Mouse (Mus musculus) embryonic facial prominence, embryonic 12.5 days (tissue): ENCODE results near the gene Mnx1. TPM values are rescaled to one million over a fixed set of nuclear protein-coding genes. Genes with fewer than 3 reads are reported as not detected.

ENCODE experiments used
- ATAC-seq: fragments of 200-750 bp; cut with Nextera tagmentation; 2 replicates; pipeline ENCODE4 v1.8.0; 2017; ENCODE audit not compliant: insufficient number of reproducible peaks, insufficient read depth, low FRiP score, low TSS enrichment
- H3K27ac ChIP-seq: fragments of 300-500 bp; sonication (generic); 2 replicates; pipeline ENCODE4 v1.5.1; 2016; ENCODE audit warnings: mild to moderate bottlenecking
- H3K27me3 ChIP-seq: fragments of 300-500 bp; sonication (generic); 2 replicates; pipeline ENCODE4 v1.6.1; 2016; ENCODE audit warnings: mild to moderate bottlenecking, moderate library complexity
- H3K36me3 ChIP-seq: fragments of 300-500 bp; sonication (generic); 2 replicates; pipeline ENCODE4 v1.6.1; 2016; ENCODE audit warnings: mild to moderate bottlenecking
- H3K4me1 ChIP-seq: fragments of 300-500 bp; sonication (generic); 2 replicates; pipeline ENCODE4 v1.6.1; 2016
- H3K4me2 ChIP-seq: fragments of 300-500 bp; sonication (generic); replicated peaks from 2 replicates; pipeline ENCODE4 v1.6.1; 2016; ENCODE audit warnings: mild to moderate bottlenecking, moderate library complexity
- H3K4me3 ChIP-seq: fragments of 300-500 bp; sonication (generic); 2 replicates; pipeline ENCODE4 v1.5.1; 2016; ENCODE audit warnings: mild to moderate bottlenecking
- H3K9ac ChIP-seq: fragments of 300-500 bp; sonication (generic); 2 replicates; pipeline ENCODE4 v1.6.1; 2016; ENCODE audit warnings: mild to moderate bottlenecking, moderate library complexity
- H3K9me3 ChIP-seq: fragments of 300-500 bp; sonication (generic); 2 replicates; pipeline ENCODE4 v1.6.1; 2016; ENCODE audit warnings: mild to moderate bottlenecking, moderate library complexity
- WGBS: fragments of 180-500 bp; shearing (Covaris S2); methylation state at CpG from one replicate; pipeline ENCODE4 v1.1.7; 2016; 5-methylcytosine and 5-hydroxymethylcytosine counted together
- polyA plus RNA-seq: library from polyadenylated mRNA; unstranded; fragments of >200 nt; fragmentation: Nextera tagmentation; extraction: Ambion mirVana; gene quantifications from 2 replicates; pipeline ENCODE4 v1.2.1, GENCODE M21; 2016

Gene Mnx1
- polyA plus RNA-seq, 1 experiment from 2014 or later: not detected

- H3K4me2 ChIP-seq: no peak overlapping the region
- peaks cover 15% of the 10 kb centered on the region; the same call in 1 of the 2 replicates for H3K4me1 ChIP-seq
- no peaks in the 10 kb centered on the region for H3K9me3 ChIP-seq
- H3K27ac ChIP-seq: no peak overlapping the region
- H3K36me3 ChIP-seq: no peaks in the 10 kb centered on the region
- no peak overlapping the region for H3K9ac ChIP-seq
- 3% methylated on average over 5 of the region's 5 CpGs for WGBS
- H3K4me3 ChIP-seq: no peak overlapping the region
- peaks cover 94% of the 10 kb centered on the region for H3K27me3 ChIP-seq
- no peak for ATAC-seq
Observed at GRCm38 (mm10) chr5:29475556-29475955, 2.7 kb downstream of the Mnx1 start.

DNA sequence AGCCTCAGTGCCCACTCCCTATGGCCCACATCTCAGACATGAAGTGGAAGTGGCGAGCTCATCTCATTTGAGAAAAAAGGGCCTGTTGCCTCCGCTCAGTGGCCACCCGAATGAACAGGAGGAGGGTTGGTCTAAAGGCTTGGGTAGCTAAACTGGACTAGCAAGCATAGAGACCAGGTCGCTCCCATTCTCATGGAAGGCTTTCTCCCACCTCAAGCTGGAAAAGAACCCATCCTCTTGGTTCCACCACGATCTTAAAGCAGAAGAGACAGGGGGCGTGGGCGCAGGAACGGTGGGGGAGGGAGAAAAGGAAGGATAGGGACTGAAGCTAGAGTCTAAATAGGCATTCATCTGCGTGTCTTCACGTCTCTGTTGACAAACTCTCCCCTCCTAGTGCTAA lies 3.2 kb downstream of the Mnx1 start:
- no peak for ATAC-seq
- Histone ChIP-seq H3K4me2 (no peak overlapping the region), H3K36me3 (no peaks in the 10 kb centered on the region), H3K4me3 (no peak overlapping the region), H3K27me3 (peaks cover 94% of the 10 kb centered on the region), H3K9me3 (no peaks in the 10 kb centered on the region), H3K9ac (no peak overlapping the region), H3K4me1 (peaks cover 15% of the 10 kb centered on the region; the same call in 1 of the 2 replicates), H3K27ac (no peak overlapping the region)
- under 1% methylated on average over 10 of the region's 10 CpGs for WGBS

DNA sequence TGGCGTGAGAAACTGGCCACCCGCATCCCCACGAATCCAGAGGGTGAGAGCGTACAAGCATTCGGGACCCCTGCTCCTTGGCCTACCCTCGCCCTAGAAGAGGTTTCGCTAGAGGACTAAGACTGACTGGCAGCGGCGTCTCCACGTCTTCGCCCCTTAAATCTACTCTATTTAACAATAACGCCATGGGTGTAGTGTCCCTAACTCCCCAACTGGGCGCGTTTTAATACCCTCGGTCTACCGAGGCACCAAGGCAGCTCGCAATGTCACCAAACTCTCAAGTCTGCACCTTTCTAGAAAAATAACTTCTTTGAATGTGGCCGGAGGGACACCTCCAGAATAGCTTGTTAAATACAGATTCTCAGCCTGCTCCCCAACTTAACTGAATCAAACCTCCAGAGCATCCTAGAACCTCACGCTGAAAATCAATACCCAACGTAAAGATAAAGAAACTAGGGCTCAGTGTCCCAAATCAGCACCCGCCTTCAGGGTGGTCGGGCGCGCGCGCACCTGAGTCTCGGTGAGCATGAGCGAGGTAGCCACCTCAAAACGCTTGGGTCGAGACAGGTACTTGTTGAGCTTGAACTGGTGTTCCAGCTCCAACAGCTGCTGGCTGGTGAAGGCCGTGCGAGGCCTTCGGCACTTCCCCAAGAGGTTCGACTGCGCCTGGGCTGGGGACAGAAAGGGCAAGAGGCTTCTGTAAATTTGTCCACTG lies 3.9 kb downstream of the Mnx1 start:
- Histone ChIP-seq H3K4me1 (peaks cover 15% of the 10 kb centered on the region; the same call in 1 of the 2 replicates), H3K4me3 (0 out of 2 replicates have a peak overlapping the region, but pooled peaks have one; percentile 2), H3K9me3 (no peaks in the 10 kb centered on the region), H3K9ac (no peak overlapping the region), H3K4me2 (no peak overlapping the region), H3K27ac (no peak overlapping the region), H3K36me3 (no peaks in the 10 kb centered on the region), H3K27me3 (peaks cover 94% of the 10 kb centered on the region)
- under 1% methylated on average over 35 of the region's 35 CpGs for WGBS
- no peak for ATAC-seq

- Histone ChIP-seq H3K9me3 (no peaks in the 10 kb centered on the region), H3K4me1 (peaks cover 13% of the 10 kb centered on the region; the same call in 1 of the 2 replicates), H3K36me3 (no peaks in the 10 kb centered on the region), H3K27ac (no peak overlapping the region), H3K4me2 (no peak overlapping the region), H3K27me3 (peaks cover 94% of the 10 kb centered on the region), H3K4me3 (0 out of 2 replicates have a peak overlapping the region, but pooled peaks have one; percentile 2), H3K9ac (no peak overlapping the region)
- 2% methylated on average over 35 of the region's 35 CpGs for WGBS
- no peak for ATAC-seq
Observed at GRCm38 (mm10) chr5:29473551-29474245, 4.6 kb downstream of the Mnx1 start.

GRCm38 (mm10) chr5:29471855-29472665 lies 6.2 kb downstream of the Mnx1 start:
- WGBS: under 1% methylated on average over 22 of the region's 22 CpGs
- Histone ChIP-seq H3K4me3 (no peak overlapping the region), H3K9ac (no peak overlapping the region), H3K9me3 (no peaks in the 10 kb centered on the region), H3K27ac (no peak overlapping the region), H3K36me3 (no peaks in the 10 kb centered on the region), H3K4me2 (no peak overlapping the region), H3K27me3 (peaks cover 92% of the 10 kb centered on the region), H3K4me1 (peaks cover 5% of the 10 kb centered on the region)
- no peak for ATAC-seq

DNA sequence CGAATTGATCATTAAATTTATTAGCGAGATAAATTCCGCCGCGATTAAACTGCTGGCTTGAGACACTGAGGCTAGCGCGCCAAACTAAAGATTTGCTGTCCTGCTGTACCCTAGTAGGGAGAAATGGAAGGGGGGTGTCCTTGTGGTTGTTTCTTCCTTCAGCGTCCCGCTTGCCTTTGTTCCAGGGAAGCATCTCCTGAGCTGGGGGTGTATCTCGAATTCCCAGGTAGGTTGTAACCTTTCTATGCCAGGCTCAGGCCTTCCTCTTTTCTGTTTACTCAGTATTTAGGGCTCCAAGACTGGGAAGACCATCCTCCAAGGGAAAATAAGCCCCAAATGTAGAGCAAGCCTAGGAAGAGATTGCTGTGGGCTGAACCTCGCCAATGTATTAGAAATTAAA lies 6.9 kb downstream of the Mnx1 start:
- Histone ChIP-seq H3K4me2 (no peak overlapping the region), H3K27ac (no peak overlapping the region), H3K27me3 (peaks cover 92% of the 10 kb centered on the region), H3K9me3 (no peaks in the 10 kb centered on the region), H3K36me3 (no peaks in the 10 kb centered on the region), H3K4me1 (peaks cover 5% of the 10 kb centered on the region), H3K4me3 (no peak overlapping the region), H3K9ac (no peak overlapping the region)
- no peak for ATAC-seq
- 0% methylated on average over 11 of the region's 11 CpGs for WGBS

DNA sequence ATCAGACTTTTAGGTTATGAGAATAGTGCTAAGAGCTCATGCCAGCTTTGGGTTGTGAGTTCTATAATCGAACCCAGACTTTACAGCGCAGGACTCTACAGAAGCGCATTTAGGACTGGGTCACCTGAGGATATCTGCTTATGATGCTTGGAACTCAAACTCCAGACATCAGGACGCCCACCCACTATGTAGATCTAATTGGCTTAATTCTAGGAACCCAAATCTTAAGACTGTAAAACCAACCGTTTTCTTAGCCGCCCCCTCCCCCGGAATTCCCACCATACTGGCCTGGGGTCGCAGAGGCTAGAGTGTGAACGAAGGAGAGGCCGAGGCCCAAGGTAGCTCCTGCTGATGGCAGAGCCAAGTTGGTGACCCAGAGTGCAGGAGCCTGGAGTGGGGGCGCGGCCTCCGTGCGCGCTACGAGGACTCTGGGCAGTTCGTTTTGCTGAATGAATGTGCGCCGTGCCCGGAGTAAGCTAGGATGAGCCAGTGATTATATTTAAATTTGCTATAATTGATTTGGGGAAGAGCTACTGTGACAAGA lies 7.3 kb downstream of the Mnx1 start:
- WGBS: 2% methylated on average over 20 of the region's 20 CpGs

GRCm38 (mm10) chr5:29470271-29470670 lies 8.0 kb downstream of the Mnx1 start:
- Histone ChIP-seq H3K4me2 (no peak overlapping the region), H3K36me3 (no peaks in the 10 kb centered on the region), H3K27ac (no peak overlapping the region), H3K4me3 (no peak overlapping the region), H3K9me3 (no peaks in the 10 kb centered on the region), H3K9ac (no peak overlapping the region), H3K27me3 (peaks cover 92% of the 10 kb centered on the region), H3K4me1 (peaks cover 5% of the 10 kb centered on the region)
- no peak for ATAC-seq
- WGBS: 14% methylated on average over 5 of the region's 5 CpGs

More for the DNA sequence above, 7.3 kb downstream of the Mnx1 start:
- no peak for ATAC-seq
- Histone ChIP-seq H3K27ac (no peak overlapping the region), H3K4me2 (no peak overlapping the region), H3K36me3 (no peaks in the 10 kb centered on the region), H3K9ac (no peak overlapping the region), H3K27me3 (peaks cover 92% of the 10 kb centered on the region), H3K4me1 (peaks cover 5% of the 10 kb centered on the region), H3K4me3 (no peak overlapping the region), H3K9me3 (no peaks in the 10 kb centered on the region)

DNA sequence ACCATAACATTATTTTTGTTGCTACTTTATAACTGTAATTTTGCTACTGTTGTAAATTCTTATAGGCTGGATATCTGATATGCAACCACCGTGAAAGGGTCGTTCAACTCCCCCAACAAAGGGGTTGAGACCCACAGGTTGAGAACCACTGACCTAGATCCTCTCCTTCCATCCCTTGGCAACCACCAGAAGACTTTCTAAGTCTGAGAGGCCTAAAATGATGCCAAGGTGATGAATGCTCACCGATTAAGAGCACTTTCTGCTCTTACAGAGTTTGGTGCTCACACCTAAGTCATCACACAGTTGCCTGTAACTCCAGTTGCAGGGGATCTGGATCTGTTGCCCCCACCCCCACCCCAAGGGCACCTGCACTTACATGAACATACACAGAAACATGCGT lies 8.8 kb downstream of the Mnx1 start:
- 2% methylated on average over 4 of the region's 4 CpGs for WGBS
- Histone ChIP-seq H3K4me2 (no peak overlapping the region), H3K9me3 (no peaks in the 10 kb centered on the region), H3K9ac (no peak overlapping the region), H3K27me3 (peaks cover 86% of the 10 kb centered on the region), H3K4me3 (no peak overlapping the region), H3K4me1 (peaks cover 5% of the 10 kb centered on the region), H3K36me3 (no peaks in the 10 kb centered on the region), H3K27ac (no peak overlapping the region)
- ATAC-seq: no peak

DNA sequence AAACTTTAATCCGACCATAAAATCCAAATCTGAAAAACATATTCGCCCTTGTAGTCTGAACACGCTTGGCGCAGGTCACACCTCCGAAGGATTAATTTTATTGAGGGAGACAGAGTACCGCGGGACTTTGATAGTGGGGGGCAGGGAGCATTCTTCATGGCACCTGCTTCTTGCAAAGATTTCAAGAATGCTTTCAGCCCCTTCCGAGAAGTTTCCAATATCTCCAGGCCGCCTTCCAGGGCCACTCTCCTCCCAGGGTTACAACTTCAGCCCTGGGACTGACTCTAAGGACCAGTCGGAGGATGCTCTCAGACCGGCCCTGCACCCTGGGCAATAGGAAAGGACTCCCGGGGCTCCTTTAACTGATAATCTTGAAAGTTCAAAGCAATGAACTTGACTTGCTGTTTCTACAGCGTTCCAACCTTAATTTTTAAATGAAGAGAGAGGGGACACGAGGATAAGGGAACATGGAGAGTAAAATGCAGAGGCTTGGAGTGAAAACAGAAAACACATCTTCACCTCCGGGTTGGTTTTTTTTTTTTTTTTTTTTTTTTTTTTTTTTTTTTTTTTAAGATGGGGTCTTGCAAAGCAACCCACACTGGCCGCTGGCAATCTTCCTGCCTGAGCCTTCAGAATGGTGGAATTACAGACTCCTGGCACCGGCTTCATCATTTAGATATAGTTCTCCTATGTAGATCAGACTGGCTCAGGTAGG lies 9.8 kb downstream of the Mnx1 start:
- H3K4me1 ChIP-seq: peaks cover 5% of the 10 kb centered on the region
- peak overlapping the region; percentile 52 for H3K4me2 ChIP-seq
- no peak overlapping the region for H3K27ac ChIP-seq
- peaks cover 76% of the 10 kb centered on the region for H3K27me3 ChIP-seq
- ATAC-seq: no peak
- H3K4me3 ChIP-seq: peak overlapping the region; percentile 30
- no peak overlapping the region for H3K9ac ChIP-seq
- H3K9me3 ChIP-seq: no peaks in the 10 kb centered on the region
- WGBS: 2% methylated on average over 17 of the region's 17 CpGs
- H3K36me3 ChIP-seq: no peaks in the 10 kb centered on the region
